Mouse (Mus musculus): ENCODE results near the gene Caly. TPM values are rescaled to one million over a fixed set of nuclear protein-coding genes. Genes with fewer than 3 reads are reported as not detected.

The Caly gene
- polyA plus RNA-seq, 1 experiment: 0.44 TPM

- TF ChIP-seq POLR2A (IDR thresholded peaks at IDR 0.05; ENCODE audit: control insufficient read depth, extremely low read depth, insufficient read depth, low read length, poor library complexity): peak; percentile 33; the same call in 1 of the 2 replicates
- no peak; the same call in 1 of the 2 replicates for TF ChIP-seq CTCF (IDR thresholded peaks at IDR 0.05; ENCODE audit: borderline replicate concordance, control insufficient read depth, extremely low read depth, insufficient read depth, low read length, poor library complexity)
- H3K4me1 ChIP-seq (replicated peaks; ENCODE audit: control insufficient read depth, insufficient read depth, low read length): peaks cover 9% of the 10 kb centered on the region
- H3K4me3 ChIP-seq (ENCODE audit: control insufficient read depth, insufficient read depth, low read length): peak within 1 kb of the TSS; percentile 72
- DNase-seq: peak; percentile 85
- WGBS: 4% methylated on average over 69 of the region's 69 CpGs
- peaks cover 10% of the 10 kb centered on the region for H3K36me3 ChIP-seq (ENCODE audit: control insufficient read depth, insufficient read depth, low read length)
- H3K27me3 ChIP-seq (ENCODE audit: control insufficient read depth, insufficient read depth, low read length): no peaks in the 10 kb centered on the region
- H3K27ac ChIP-seq (ENCODE audit: control insufficient read depth, insufficient read depth, low read length): no peak within 1 kb of the TSS
These were observed 45.8 kb downstream of the Caly start, which contains the start of the genes Zfp511 and Tubgcp2 for GRCm38 (mm10) chr7:140036281-140037170. TSS of gene Zfp511 (plus strand) at chr7:140036391. TSS of gene Tubgcp2 (minus strand) at chr7:140036669.

GRCm38 (mm10) chr7:140035456-140035855, 46.9 kb downstream of the Caly start:
- no peaks in the 10 kb centered on the region for H3K27me3 ChIP-seq (ENCODE audit: control insufficient read depth, insufficient read depth, low read length)
- DNase-seq: no peak
- TF ChIP-seq CTCF (IDR thresholded peaks at IDR 0.05; ENCODE audit: borderline replicate concordance, control insufficient read depth, extremely low read depth, insufficient read depth, low read length, poor library complexity) (no peak), POLR2A (IDR thresholded peaks at IDR 0.05; ENCODE audit: control insufficient read depth, extremely low read depth, insufficient read depth, low read length, poor library complexity) (no peak)
- H3K4me1 ChIP-seq (replicated peaks; ENCODE audit: control insufficient read depth, insufficient read depth, low read length): peaks cover 9% of the 10 kb centered on the region
- peaks cover 14% of the 10 kb centered on the region for H3K36me3 ChIP-seq (ENCODE audit: control insufficient read depth, insufficient read depth, low read length)
- H3K4me3 ChIP-seq (ENCODE audit: control insufficient read depth, insufficient read depth, low read length): peak overlapping the region; percentile 72
- no peak overlapping the region for H3K27ac ChIP-seq (ENCODE audit: control insufficient read depth, insufficient read depth, low read length)
- WGBS: 18% methylated on average over 7 of the region's 7 CpGs

- H3K27ac ChIP-seq (ENCODE audit: control insufficient read depth, insufficient read depth, low read length): no peak overlapping the region
- WGBS: 98% methylated on average over 9 of the region's 9 CpGs
- no peaks in the 10 kb centered on the region for H3K27me3 ChIP-seq (ENCODE audit: control insufficient read depth, insufficient read depth, low read length)
- peaks cover 27% of the 10 kb centered on the region for H3K36me3 ChIP-seq (ENCODE audit: control insufficient read depth, insufficient read depth, low read length)
- no peak for DNase-seq
- no peak for TF ChIP-seq POLR2A (IDR thresholded peaks at IDR 0.05; ENCODE audit: control insufficient read depth, extremely low read depth, insufficient read depth, low read length, poor library complexity)
- TF ChIP-seq CTCF (IDR thresholded peaks at IDR 0.05; ENCODE audit: borderline replicate concordance, control insufficient read depth, extremely low read depth, insufficient read depth, low read length, poor library complexity): no peak
- peaks cover 9% of the 10 kb centered on the region for H3K4me1 ChIP-seq (replicated peaks; ENCODE audit: control insufficient read depth, insufficient read depth, low read length)
- H3K4me3 ChIP-seq (ENCODE audit: control insufficient read depth, insufficient read depth, low read length): no peak overlapping the region
These were observed 49.0 kb downstream of the Caly start for GRCm38 (mm10) chr7:140033386-140033785.

DNA sequence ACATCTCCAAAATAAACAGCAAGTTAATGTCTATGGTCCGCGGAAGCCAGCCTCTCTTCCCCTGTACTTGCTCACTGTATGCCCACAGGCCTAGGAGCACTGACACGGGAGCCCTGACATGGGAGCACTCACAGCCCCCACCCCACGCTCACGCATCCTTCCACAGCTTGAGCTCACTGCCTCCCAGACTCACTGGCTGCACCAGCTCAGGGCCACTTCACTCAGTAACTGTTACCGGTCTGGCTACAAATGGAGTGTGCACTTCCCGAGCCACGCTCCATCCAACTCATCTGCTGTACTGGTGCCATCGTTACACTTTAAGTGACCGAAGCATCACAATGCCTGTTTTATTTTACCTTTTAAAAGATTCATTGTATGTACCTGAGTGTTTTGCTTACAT, 50.0 kb downstream of the Caly start:
- H3K4me1 ChIP-seq (replicated peaks; ENCODE audit: control insufficient read depth, insufficient read depth, low read length): peaks cover 9% of the 10 kb centered on the region
- WGBS: 97% methylated on average over 10 of the region's 10 CpGs
- TF ChIP-seq CTCF (IDR thresholded peaks at IDR 0.05; ENCODE audit: borderline replicate concordance, control insufficient read depth, extremely low read depth, insufficient read depth, low read length, poor library complexity): no peak
- H3K27ac ChIP-seq (ENCODE audit: control insufficient read depth, insufficient read depth, low read length): no peak overlapping the region
- DNase-seq: no peak
- H3K36me3 ChIP-seq (ENCODE audit: control insufficient read depth, insufficient read depth, low read length): peaks cover 31% of the 10 kb centered on the region
- H3K4me3 ChIP-seq (ENCODE audit: control insufficient read depth, insufficient read depth, low read length): no peak overlapping the region
- no peaks in the 10 kb centered on the region for H3K27me3 ChIP-seq (ENCODE audit: control insufficient read depth, insufficient read depth, low read length)

DNA sequence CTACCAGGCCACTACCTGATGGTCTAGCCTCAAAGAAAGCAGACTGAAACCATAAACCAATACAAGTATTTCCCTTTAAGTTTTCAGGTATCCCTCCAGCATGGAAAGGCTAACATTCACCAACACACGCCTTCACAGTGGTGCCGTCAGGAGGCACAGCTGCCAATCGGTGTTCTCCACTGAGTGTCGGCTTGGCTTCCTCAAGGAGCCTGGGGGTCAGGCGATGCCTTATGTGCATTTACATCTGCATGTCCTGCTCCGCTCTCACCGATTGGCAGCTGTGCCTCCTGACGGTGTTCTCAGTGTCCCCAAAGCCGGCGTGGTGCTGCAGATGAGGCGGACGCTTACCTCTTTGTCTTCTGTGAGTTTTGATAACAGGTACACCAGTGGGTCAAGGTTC, 50.6 kb downstream of the Caly start:
- H3K4me3 ChIP-seq (ENCODE audit: control insufficient read depth, insufficient read depth, low read length): no peak overlapping the region
- TF ChIP-seq POLR2A (IDR thresholded peaks at IDR 0.05; ENCODE audit: control insufficient read depth, extremely low read depth, insufficient read depth, low read length, poor library complexity) (no peak), CTCF (IDR thresholded peaks at IDR 0.05; ENCODE audit: borderline replicate concordance, control insufficient read depth, extremely low read depth, insufficient read depth, low read length, poor library complexity) (no peak)
- H3K36me3 ChIP-seq (ENCODE audit: control insufficient read depth, insufficient read depth, low read length): peaks cover 31% of the 10 kb centered on the region
- H3K27me3 ChIP-seq (ENCODE audit: control insufficient read depth, insufficient read depth, low read length): no peaks in the 10 kb centered on the region
- WGBS: 98% methylated on average over 12 of the region's 12 CpGs
- no peak for DNase-seq
- peaks cover 3% of the 10 kb centered on the region for H3K4me1 ChIP-seq (replicated peaks; ENCODE audit: control insufficient read depth, insufficient read depth, low read length)
- no peak overlapping the region for H3K27ac ChIP-seq (ENCODE audit: control insufficient read depth, insufficient read depth, low read length)

Other genes with a start within 250 kb of the Caly start
- gene Adgra1, start 248.4 kb downstream of the Caly start, polyA plus RNA-seq (2012; rRNA removed): 0.08 and 0.10 TPM in 2 replicates
- gene Kndc1, start 187.9 kb downstream of the Caly start, polyA plus RNA-seq (2012; rRNA removed): 3.6 and 4.8 TPM in 2 replicates
- 13.8 and 14.2 TPM in 2 replicates for gene Utf1, start 138.8 kb downstream of the Caly start, polyA plus RNA-seq (2012; rRNA removed)
- gene 6430531B16Rik, start 103.8 kb downstream of the Caly start, polyA plus RNA-seq (2012; rRNA removed): 0.73 and 0.84 TPM in 2 replicates
- 36.0 and 37.6 TPM in 2 replicates for gene Adam8, start 90.0 kb downstream of the Caly start, polyA plus RNA-seq (2012; rRNA removed)
- 123 and 143 TPM in 2 replicates for gene Zfp511, start 46.2 kb downstream of the Caly start, polyA plus RNA-seq (2012; rRNA removed)
- 39.7 and 40.6 TPM in 2 replicates for gene Tubgcp2, start 45.9 kb downstream of the Caly start, polyA plus RNA-seq (2012; rRNA removed)
- 1.4 TPM in 2 replicates for gene Msx3, start 33.5 kb downstream of the Caly start, polyA plus RNA-seq (2012; rRNA removed)
- gene Prap1, start 10.8 kb upstream of the Caly start, polyA plus RNA-seq (2012; rRNA removed): 2.4 and 5.2 TPM in 2 replicates
- 28.1 and 34.8 TPM in 2 replicates for gene Fuom, start 19.9 kb upstream of the Caly start, polyA plus RNA-seq (2012; rRNA removed)
- gene Paox, start 33.3 kb upstream of the Caly start, polyA plus RNA-seq (2012; rRNA removed): 15.3 and 18.0 TPM in 2 replicates
- 60.9 and 65.6 TPM in 2 replicates for gene Echs1, start 33.9 kb upstream of the Caly start, polyA plus RNA-seq (2012; rRNA removed)
- 36.0 and 39.0 TPM in 2 replicates for gene Mtg1, start 55.0 kb upstream of the Caly start, polyA plus RNA-seq (2012; rRNA removed)
- gene Sprn, start 72.3 kb upstream of the Caly start, polyA plus RNA-seq (2012; rRNA removed): 0.18 and 0.31 TPM in 2 replicates
- not detected in 2 replicates for gene Olfr522, start 82.2 kb upstream of the Caly start, polyA plus RNA-seq (2012; rRNA removed)
- 0.41 and 1.0 TPM in 2 replicates for gene Olfr523, start 90.7 kb upstream of the Caly start, polyA plus RNA-seq (2012; rRNA removed)
- gene Olfr524, start 123.4 kb upstream of the Caly start, polyA plus RNA-seq (2012; rRNA removed): 2.3 and 2.6 TPM in 2 replicates
- 6.0 and 6.1 TPM in 2 replicates for gene Cd163l1, start 135.7 kb upstream of the Caly start, polyA plus RNA-seq (2012; rRNA removed)
- 21.4 and 23.9 TPM in 2 replicates for gene 5830411N06Rik, start 164.7 kb upstream of the Caly start, polyA plus RNA-seq (2012; rRNA removed)
- 0.03 and 0.16 TPM in 2 replicates for gene Olfr525, start 238.3 kb upstream of the Caly start, polyA plus RNA-seq (2012; rRNA removed)

Measured in thymus, adult 2 months (tissue).